Mouse (Mus musculus) MEL (cell line): ENCODE results near the gene Pip5k1b. TPM values are rescaled to one million over a fixed set of nuclear protein-coding genes. Genes with fewer than 3 reads are reported as not detected.

Experiments
- DNase-seq: peaks from one replicate; pipeline ENCODE4 v3.0.0; 2011; ENCODE audit warnings: low read depth, low spot score
- H3K27ac ChIP-seq: 2 replicates; pipeline ENCODE4 v1.5.1; 2012; ENCODE audit warnings: low read depth, mild to moderate bottlenecking, control low read depth, low read length, moderate library complexity; ENCODE audit not compliant: control insufficient read depth
- H3K27me3 ChIP-seq, 2 experiments: fragments of 150-350 bp in 1 of 2; sonication (generic) in 1 of 2; 2 replicates each; pipeline ENCODE4 v1.6.1; 2012; ENCODE audit warnings: low read length in 2 of 2, mild to moderate bottlenecking in 2 of 2, improper control_type of control experiment in 1 of 2, moderate library complexity in 1 of 2; ENCODE audit not compliant: insufficient read depth in 2 of 2, control insufficient read depth in 1 of 2
- H3K36me3 ChIP-seq, 2 experiments: 2 replicates each; pipeline ENCODE4 v1.6.1; 2012 to 2014; ENCODE audit warnings: low read length in 2 of 2, improper control_type of control experiment in 1 of 2, inconsistent platforms in 1 of 2, mild to moderate bottlenecking in 1 of 2; ENCODE audit not compliant: insufficient read depth in 2 of 2, control insufficient read depth in 1 of 2
- H3K4me1 ChIP-seq, 2 experiments: fragments of 150-350 bp in 1 of 2; sonication (generic) in 1 of 2; 2 replicates each; pipeline ENCODE4 v1.6.1; 2012; ENCODE audit warnings: low read length in 2 of 2, improper control_type of control experiment in 1 of 2, mild to moderate bottlenecking in 1 of 2; ENCODE audit not compliant: insufficient read depth in 2 of 2, control insufficient read depth in 1 of 2
- H3K4me3 ChIP-seq, 2 experiments: fragments of 150-350 bp in 1 of 2; sonication (generic) in 1 of 2; 2 replicates each; pipeline ENCODE4 v1.5.1; 2012; ENCODE audit warnings: low read depth in 2 of 2, low read length in 2 of 2, mild to moderate bottlenecking in 2 of 2, moderate library complexity in 2 of 2, control low read depth in 1 of 2, improper control_type of control experiment in 1 of 2; ENCODE audit not compliant: control insufficient read depth in 1 of 2, insufficient read depth in 1 of 2
- H3K79me2 ChIP-seq: 2 replicates; pipeline ENCODE4 v1.6.1; 2012; ENCODE audit warnings: mild to moderate bottlenecking, low read length, moderate library complexity; ENCODE audit not compliant: control insufficient read depth, poor library complexity, insufficient read depth
- H3K9ac ChIP-seq: 2 replicates; pipeline ENCODE4 v1.6.1; 2012; ENCODE audit warnings: low read depth, mild to moderate bottlenecking, control low read depth, low read length, moderate library complexity; ENCODE audit not compliant: control insufficient read depth, poor library complexity, severe bottlenecking
- H3K9me3 ChIP-seq: fragments of 150-350 bp; sonication (generic); replicated peaks from 2 replicates; pipeline ENCODE4 v1.6.1; 2012; ENCODE audit warnings: mild to moderate bottlenecking, low read length, improper control_type of control experiment, moderate library complexity; ENCODE audit not compliant: insufficient read depth
- BHLHE40 ChIP-seq: IDR thresholded peaks from 2 replicates; pipeline ENCODE4 v1.6.1; 2012; ENCODE audit warnings: low read depth, mild to moderate bottlenecking, inconsistent platforms, low read length, improper control_type of control experiment, borderline replicate concordance
- CHD1 ChIP-seq: IDR thresholded peaks from 2 replicates; pipeline ENCODE4 v1.6.1; 2012; ENCODE audit warnings: low read depth, mild to moderate bottlenecking, inconsistent platforms, low read length, improper control_type of control experiment
- CHD2 ChIP-seq: IDR thresholded peaks from 2 replicates; pipeline ENCODE4 v1.6.1; 2011; ENCODE audit warnings: low read length, improper control_type of control experiment
- ELF1 ChIP-seq: IDR thresholded peaks from 2 replicates; pipeline ENCODE4 v1.6.1; 2014; ENCODE audit warnings: low read depth, mild to moderate bottlenecking, inconsistent platforms, low read length, improper control_type of control experiment, moderate library complexity
- EP300 ChIP-seq, 2 experiments: IDR thresholded peaks; 2 replicates each; pipeline ENCODE4 v1.6.1; 2011; ENCODE audit warnings: improper control_type of control experiment in 2 of 2, low read length in 2 of 2, low read depth in 1 of 2, mild to moderate bottlenecking in 1 of 2
- GATA1 ChIP-seq: IDR thresholded peaks from 2 replicates; pipeline ENCODE4 v1.6.1; 2011; ENCODE audit warnings: low read depth, low read length, improper control_type of control experiment
- MAX ChIP-seq: IDR thresholded peaks from 2 replicates; pipeline ENCODE4 v1.6.1; 2011; ENCODE audit warnings: low read length, improper control_type of control experiment
- MAZ ChIP-seq: IDR thresholded peaks from 2 replicates; pipeline ENCODE4 v1.6.1; 2012; ENCODE audit warnings: low read depth, mild to moderate bottlenecking, inconsistent platforms, low read length, improper control_type of control experiment
- MYB ChIP-seq: IDR thresholded peaks from 2 replicates; pipeline ENCODE4 v1.6.1; 2011; ENCODE audit warnings: mild to moderate bottlenecking, low read depth, low read length, improper control_type of control experiment
- MYC ChIP-seq: IDR thresholded peaks from 2 replicates; pipeline ENCODE4 v1.6.1; 2011; ENCODE audit warnings: low read depth, mild to moderate bottlenecking, low read length, improper control_type of control experiment, moderate library complexity
- POLR2A ChIP-seq, 2 experiments: IDR thresholded peaks; 2 replicates each; pipeline ENCODE4 v1.6.1; 2011 to 2012; ENCODE audit warnings: low read length in 2 of 2, mild to moderate bottlenecking in 2 of 2, control low read depth in 1 of 2, improper control_type of control experiment in 1 of 2, low read depth in 1 of 2, moderate library complexity in 1 of 2; ENCODE audit not compliant: control insufficient read depth in 1 of 2, insufficient read depth in 1 of 2, poor library complexity in 1 of 2
- POLR2AphosphoS2 ChIP-seq: IDR thresholded peaks from 2 replicates; pipeline ENCODE4 v1.6.1; 2011; ENCODE audit warnings: low read length, improper control_type of control experiment
- RAD21 ChIP-seq: IDR thresholded peaks from 2 replicates; pipeline ENCODE4 v1.6.1; 2011; ENCODE audit warnings: mild to moderate bottlenecking, low read depth, low read length, improper control_type of control experiment
- RCOR1 ChIP-seq: IDR thresholded peaks from 2 replicates; pipeline ENCODE4 v1.6.1; 2012; ENCODE audit warnings: low read depth, mild to moderate bottlenecking, inconsistent platforms, low read length, improper control_type of control experiment
- SIN3A ChIP-seq: IDR thresholded peaks from 2 replicates; pipeline ENCODE4 v1.6.1; 2012; ENCODE audit warnings: low read length, improper control_type of control experiment, inconsistent platforms
- TAL1 ChIP-seq: IDR thresholded peaks from 2 replicates; pipeline ENCODE4 v1.6.1; 2012; ENCODE audit warnings: mild to moderate bottlenecking, inconsistent platforms, low read length, moderate library complexity, mixed read lengths
- TCF12 ChIP-seq: IDR thresholded peaks from 2 replicates; pipeline ENCODE4 v1.6.1; 2014; ENCODE audit warnings: low read depth, mild to moderate bottlenecking, inconsistent platforms, low read length, improper control_type of control experiment, moderate library complexity
- polyA plus RNA-seq, 2 experiments: library from polyadenylated mRNA; stranded (reverse) in 1 of 2; unstranded in 1 of 2; fragments of >175 nt in 1 of 2; fragments of >200 nt in 1 of 2; gene quantifications; 2 replicates each; pipeline versions ENCODE4 v1.2.1 to v1.2.4; 2012; ENCODE audit warnings: low replicate concordance in 2 of 2, low read depth in 1 of 2; ENCODE audit not compliant: insufficient read length in 2 of 2, insufficient read depth in 1 of 2, missing spikeins in 1 of 2
- total RNA-seq: library from RNA; depleted of rRNA; stranded (reverse); fragments of 300-350 nt; gene quantifications from 2 replicates; pipeline ENCODE4 v1.2.3, GENCODE M21; 2012

The Pip5k1b gene
- total and polyA plus RNA-seq, 3 experiments = 3.4 to 10.0 TPM; not detected in 1

GRCm38 (mm10) chr19:24271326-24271725, 284.3 kb downstream of the Pip5k1b start:
- no peak overlapping the region for H3K4me3 ChIP-seq
- H3K9ac ChIP-seq = no peak overlapping the region
- peaks cover 2 to 7% of the 10 kb centered on the region in 2 experiments for H3K4me1 ChIP-seq
- no peak for TF ChIP-seq MYB
- TF ChIP-seq TCF12 = no peak
- TF ChIP-seq BHLHE40 = no peak
- TF ChIP-seq ELF1 = no peak
- TF ChIP-seq RCOR1 = no peak
- TF ChIP-seq MAZ = no peak
- no peak for TF ChIP-seq POLR2A (IDR thresholded peaks at IDR 0.05; ENCODE audit: control insufficient read depth in 1 of 2, insufficient read depth in 1 of 2, low read depth in 1 of 2, low read length in 2 of 2, poor library complexity in 1 of 2)
- no peak for TF ChIP-seq SIN3A
- no peak for TF ChIP-seq EP300 (IDR thresholded peaks at IDR 0.05; ENCODE audit: low read depth in 1 of 2, low read length in 2 of 2)
- no peak for TF ChIP-seq CHD2
- TF ChIP-seq MAX = no peak
- no peak for TF ChIP-seq TAL1
- TF ChIP-seq POLR2AphosphoS2 = no peak
- no peak for TF ChIP-seq MYC
- peaks cover 2 to 8% of the 10 kb centered on the region in 2 experiments for H3K36me3 ChIP-seq
- DNase-seq = no peak
- H3K27me3 ChIP-seq = no peaks in the 10 kb centered on the region
- H3K79me2 ChIP-seq = no peaks in the 10 kb centered on the region
- H3K9me3 ChIP-seq = no peaks in the 10 kb centered on the region
- no peak overlapping the region for H3K27ac ChIP-seq

GRCm38 (mm10) chr19:24268531-24268930, 287.1 kb downstream of the Pip5k1b start:
- Histone ChIP-seq H3K4me1 (no peaks in the 10 kb centered on the region), H3K27me3 (no peaks in the 10 kb centered on the region), H3K27ac (no peak overlapping the region), H3K4me3 (no peak overlapping the region), H3K9me3 (no peaks in the 10 kb centered on the region), H3K36me3 (peaks cover 0 to 2% of the 10 kb centered on the region in 2 experiments; a peak in 2 of 4 replicates), H3K9ac (no peak overlapping the region), H3K79me2 (no peaks in the 10 kb centered on the region)
- no peak for DNase-seq
- TF ChIP-seq GATA1 = no peak
- no peak for TF ChIP-seq RAD21
- no peak for TF ChIP-seq CHD1
